Mouse (Mus musculus) kidney, embryonic 15.5 days (tissue): ENCODE data around the gene Adgrl2. TPM values are rescaled to one million over a fixed set of nuclear protein-coding genes. Genes with fewer than 3 reads are reported as not detected.

Experiments
- ATAC-seq: fragments of 200-750 bp; cut with Nextera tagmentation; replicated peaks from 2 replicates; pipeline ENCODE4 v1.8.0; 2017; ENCODE audit warnings: moderate TSS enrichment; ENCODE audit not compliant: low FRiP score
- H3K27ac ChIP-seq: fragments of 300-500 bp; sonication (generic); 2 replicates; pipeline ENCODE4 v1.5.1; 2015; ENCODE audit warnings: mild to moderate bottlenecking, inconsistent platforms
- H3K27me3 ChIP-seq: fragments of 300-500 bp; sonication (generic); 2 replicates; pipeline ENCODE4 v1.6.1; 2015; ENCODE audit warnings: inconsistent platforms
- H3K36me3 ChIP-seq: fragments of 300-500 bp; sonication (generic); 2 replicates; pipeline ENCODE4 v1.6.1; 2015; ENCODE audit warnings: inconsistent platforms
- H3K4me1 ChIP-seq: fragments of 300-500 bp; sonication (generic); 2 replicates; pipeline ENCODE4 v1.6.1; 2015; ENCODE audit warnings: inconsistent platforms
- H3K4me2 ChIP-seq: fragments of 300-500 bp; sonication (generic); 2 replicates; pipeline ENCODE4 v1.6.1; 2015; ENCODE audit warnings: moderate library complexity, mild to moderate bottlenecking, inconsistent platforms
- H3K4me3 ChIP-seq: fragments of 300-500 bp; sonication (generic); replicated peaks from 2 replicates; pipeline ENCODE4 v1.5.1; 2015; ENCODE audit warnings: mild to moderate bottlenecking, inconsistent platforms
- H3K9ac ChIP-seq: fragments of 300-500 bp; sonication (generic); 2 replicates; pipeline ENCODE4 v1.6.1; 2015; ENCODE audit warnings: mild to moderate bottlenecking, inconsistent platforms
- H3K9me3 ChIP-seq: fragments of 300-500 bp; sonication (generic); replicated peaks from 2 replicates; pipeline ENCODE4 v1.6.1; 2016; ENCODE audit warnings: inconsistent platforms
- WGBS: fragments of 180-500 bp; shearing (Covaris S2); methylation state at CpG from one replicate; pipeline ENCODE4 v1.1.7; 2015; ENCODE audit warnings: mixed read lengths; 5-methylcytosine and 5-hydroxymethylcytosine counted together
- polyA plus RNA-seq: library from polyadenylated mRNA; unstranded; fragments of >200 nt; fragmentation: Nextera tagmentation; extraction: Ambion mirVana; gene quantifications from 2 replicates; pipeline ENCODE4 v1.2.1, GENCODE M21; 2015

Adgrl2 gene
- polyA plus RNA-seq, 1 experiment from 2014 or later, result 64.6 TPM

DNA sequence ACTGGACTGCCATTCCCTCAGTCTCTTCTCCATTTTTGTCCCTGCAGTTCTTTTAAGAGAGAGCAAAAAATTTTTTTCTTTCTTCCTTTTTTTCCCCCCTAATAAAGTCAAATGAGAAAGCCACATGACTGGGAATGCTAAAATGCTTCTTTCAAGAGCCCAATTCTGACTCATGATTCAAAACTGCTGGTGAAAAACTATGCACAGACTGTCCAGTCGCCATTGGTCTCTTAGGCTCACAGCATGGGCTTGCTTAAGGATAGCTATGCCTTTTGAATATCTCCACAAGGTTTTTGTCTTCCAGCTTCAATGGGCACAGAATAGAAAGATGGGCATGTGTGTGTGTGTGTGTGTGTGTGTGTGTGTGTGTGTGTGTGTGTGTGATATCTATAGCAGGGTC, 178.3 kb downstream of the Adgrl2 start:
- ATAC-seq, result no peak
- 79% methylated on average over 1 of the region's 1 CpGs for WGBS
- Histone ChIP-seq H3K27ac (no peak overlapping the region), H3K36me3 (peaks cover 23% of the 10 kb centered on the region), H3K4me3 (no peak overlapping the region), H3K27me3 (no peaks in the 10 kb centered on the region), H3K4me2 (no peak overlapping the region), H3K9me3 (no peaks in the 10 kb centered on the region), H3K9ac (no peak overlapping the region), H3K4me1 (peaks cover 8% of the 10 kb centered on the region)

GRCm38 (mm10) chr3:148806977-148807376, 183.4 kb downstream of the Adgrl2 start:
- 82% methylated on average over 9 of the region's 9 CpGs for whole genome bisulfite sequencing
- no peak overlapping the region for H3K27ac ChIP-seq

DNA sequence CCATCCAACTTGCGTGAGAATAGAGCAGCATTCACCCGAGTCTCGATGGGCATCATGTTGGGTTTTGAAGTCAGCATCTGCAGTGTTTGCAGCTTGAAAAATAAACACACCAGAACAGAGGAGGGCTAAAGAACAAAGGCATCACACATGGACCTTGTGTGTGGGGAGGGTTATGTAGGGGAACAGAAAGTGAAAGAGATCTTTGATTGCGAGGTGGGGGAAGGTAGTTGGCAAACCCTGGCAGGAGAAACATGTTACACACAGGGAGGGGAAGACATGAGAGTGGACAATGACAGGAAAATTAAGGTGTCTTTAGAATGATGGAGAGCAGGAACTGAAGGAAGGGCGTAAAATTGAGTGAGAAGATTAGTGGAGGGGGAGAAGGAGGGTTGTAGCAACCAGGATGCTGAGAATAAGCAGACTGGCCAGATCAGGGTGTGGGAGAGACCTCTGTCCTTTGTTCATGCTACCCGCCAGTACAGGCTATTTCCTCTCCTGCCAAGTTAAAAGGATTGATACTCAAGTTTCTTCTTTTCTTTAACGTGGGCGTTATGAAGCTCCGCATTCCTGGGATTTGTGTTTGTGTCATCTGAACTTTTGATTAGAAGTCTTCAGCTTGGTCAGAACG, 197.0 kb downstream of the Adgrl2 start:
- ATAC-seq, result no peak
- Histone ChIP-seq H3K36me3 (no peaks in the 10 kb centered on the region), H3K4me1 (peaks cover 13% of the 10 kb centered on the region; the same call in 1 of the 2 replicates), H3K27me3 (no peaks in the 10 kb centered on the region), H3K9me3 (no peaks in the 10 kb centered on the region), H3K27ac (no peak overlapping the region), H3K9ac (no peak overlapping the region), H3K4me2 (no peak overlapping the region), H3K4me3 (no peak overlapping the region)
- 47% methylated on average over 10 of the region's 10 CpGs for WGBS

More at GRCm38 (mm10) chr3:148806977-148807376, 183.4 kb downstream of the Adgrl2 start:
- ATAC-seq, result no peak
- Histone ChIP-seq H3K9ac (no peak overlapping the region), H3K9me3 (no peaks in the 10 kb centered on the region), H3K36me3 (no peaks in the 10 kb centered on the region), H3K27me3 (no peaks in the 10 kb centered on the region), H3K4me3 (no peak overlapping the region), H3K4me1 (no peaks in the 10 kb centered on the region), H3K4me2 (no peak overlapping the region)

- ATAC-seq, result no peak
These were observed 220.0 kb downstream of the Adgrl2 start for GRCm38 (mm10) chr3:148770310-148770709.

More at GRCm38 (mm10) chr3:148770310-148770709, 220.0 kb downstream of the Adgrl2 start:
- H3K36me3 ChIP-seq, result no peaks in the 10 kb centered on the region
- WGBS, result 83% methylated on average over 6 of the region's 6 CpGs
- no peak overlapping the region for H3K4me3 ChIP-seq
- no peaks in the 10 kb centered on the region for H3K4me1 ChIP-seq
- no peaks in the 10 kb centered on the region for H3K27me3 ChIP-seq
- H3K9me3 ChIP-seq, result no peaks in the 10 kb centered on the region
- H3K9ac ChIP-seq, result no peak overlapping the region
- H3K4me2 ChIP-seq, result no peak overlapping the region
- H3K27ac ChIP-seq, result no peak overlapping the region
